Mouse (Mus musculus) forebrain, embryonic 15.5 days (tissue): ENCODE data around the gene Bpifb4. TPM values are rescaled to one million over a fixed set of nuclear protein-coding genes. Genes with fewer than 3 reads are reported as not detected.

Experiments used
- ATAC-seq: fragments of 200-750 bp; cut with Nextera tagmentation; replicated peaks from 2 replicates; pipeline ENCODE4 v1.8.0; 2017; ENCODE audit warnings: mild to moderate bottlenecking, moderate TSS enrichment, moderate library complexity
- H3K27ac ChIP-seq: fragments of 300-500 bp; sonication (generic); replicated peaks from 2 replicates; pipeline ENCODE4 v1.5.1; 2015; ENCODE audit warnings: mild to moderate bottlenecking, inconsistent platforms
- H3K27me3 ChIP-seq: fragments of 300-500 bp; sonication (generic); 2 replicates; pipeline ENCODE4 v1.6.1; 2015; ENCODE audit warnings: inconsistent platforms
- H3K36me3 ChIP-seq: fragments of 300-500 bp; sonication (generic); 2 replicates; pipeline ENCODE4 v1.6.1; 2015; ENCODE audit warnings: mild to moderate bottlenecking, inconsistent platforms
- H3K4me1 ChIP-seq: fragments of 300-500 bp; sonication (generic); 2 replicates; pipeline ENCODE4 v1.6.1; 2015; ENCODE audit warnings: inconsistent platforms
- H3K4me2 ChIP-seq: fragments of 300-500 bp; sonication (generic); replicated peaks from 2 replicates; pipeline ENCODE4 v1.6.1; 2015; ENCODE audit warnings: mild to moderate bottlenecking, inconsistent platforms
- H3K4me3 ChIP-seq: fragments of 300-500 bp; sonication (generic); 2 replicates; pipeline ENCODE4 v1.5.1; 2015; ENCODE audit warnings: mild to moderate bottlenecking, inconsistent platforms
- H3K9ac ChIP-seq: fragments of 300-500 bp; sonication (generic); replicated peaks from 2 replicates; pipeline ENCODE4 v1.6.1; 2015; ENCODE audit warnings: mild to moderate bottlenecking, inconsistent platforms
- H3K9me3 ChIP-seq: fragments of 300-500 bp; sonication (generic); 2 replicates; pipeline ENCODE4 v1.6.1; 2016; ENCODE audit warnings: inconsistent platforms
- WGBS: fragments of 180-500 bp; shearing (Covaris S2); methylation state at CpG from one replicate; pipeline ENCODE4 v1.1.7; 2015; ENCODE audit warnings: mixed read lengths; 5-methylcytosine and 5-hydroxymethylcytosine counted together
- polyA plus RNA-seq: library from polyadenylated mRNA; unstranded; fragments of >200 nt; fragmentation: Nextera tagmentation; extraction: Ambion mirVana; gene quantifications from 2 replicates; pipeline ENCODE4 v1.2.1, GENCODE M21; 2015

Gene Bpifb4
- polyA plus RNA-seq, 1 experiment from 2014 or later = not detected

DNA sequence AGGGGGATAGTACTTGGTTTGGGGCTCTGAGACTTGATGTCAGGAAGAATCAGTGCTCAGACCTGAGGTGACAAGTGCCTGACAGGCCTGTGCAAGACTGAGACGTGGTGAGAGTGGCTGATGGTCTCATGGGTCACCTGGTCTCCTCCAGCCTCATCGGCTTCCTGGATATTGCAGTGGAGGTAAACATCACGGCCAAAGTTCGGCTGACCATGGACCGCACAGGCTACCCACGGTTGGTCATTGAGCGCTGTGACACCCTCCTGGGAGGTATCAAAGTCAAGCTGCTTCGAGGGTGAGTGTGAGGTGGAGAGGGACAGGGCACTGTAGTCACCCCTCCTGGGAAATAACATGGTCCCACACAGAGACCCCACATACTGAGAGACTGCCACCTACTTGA lies 6.6 kb downstream of the Bpifb4 start:
- Histone ChIP-seq H3K4me1 (no peaks in the 10 kb centered on the region), H3K4me3 (no peak overlapping the region), H3K27me3 (no peaks in the 10 kb centered on the region), H3K4me2 (no peak overlapping the region), H3K9me3 (no peaks in the 10 kb centered on the region), H3K27ac (no peak overlapping the region), H3K36me3 (no peaks in the 10 kb centered on the region), H3K9ac (no peak overlapping the region)
- no peak for ATAC-seq
- 93% methylated on average over 8 of the region's 8 CpGs for WGBS

DNA sequence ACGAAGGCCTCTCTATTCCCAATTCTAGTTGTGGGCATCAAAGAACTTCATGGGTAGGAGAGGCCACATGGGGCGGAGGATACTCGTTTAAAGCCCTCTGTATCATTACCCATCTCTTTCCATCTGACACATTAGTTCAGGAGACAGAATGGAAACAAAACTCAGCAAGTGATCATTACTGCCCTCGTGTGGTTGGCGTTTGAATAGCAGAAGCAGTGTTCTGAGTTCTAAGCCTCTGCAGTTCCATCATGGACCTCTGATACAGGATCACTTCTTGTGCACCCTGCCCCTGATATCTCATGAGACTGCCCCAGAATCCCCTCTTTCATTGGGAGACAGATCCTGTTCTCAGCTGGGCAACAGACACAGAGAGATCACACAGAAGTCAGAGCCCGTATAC lies 14.9 kb downstream of the Bpifb4 start:
- Histone ChIP-seq H3K4me2 (no peak overlapping the region), H3K4me1 (no peaks in the 10 kb centered on the region), H3K27me3 (no peaks in the 10 kb centered on the region), H3K27ac (no peak overlapping the region), H3K36me3 (no peaks in the 10 kb centered on the region), H3K9me3 (no peaks in the 10 kb centered on the region), H3K9ac (no peak overlapping the region), H3K4me3 (no peak overlapping the region)
- WGBS = 28% methylated on average over 6 of the region's 6 CpGs
- no peak for ATAC-seq

DNA sequence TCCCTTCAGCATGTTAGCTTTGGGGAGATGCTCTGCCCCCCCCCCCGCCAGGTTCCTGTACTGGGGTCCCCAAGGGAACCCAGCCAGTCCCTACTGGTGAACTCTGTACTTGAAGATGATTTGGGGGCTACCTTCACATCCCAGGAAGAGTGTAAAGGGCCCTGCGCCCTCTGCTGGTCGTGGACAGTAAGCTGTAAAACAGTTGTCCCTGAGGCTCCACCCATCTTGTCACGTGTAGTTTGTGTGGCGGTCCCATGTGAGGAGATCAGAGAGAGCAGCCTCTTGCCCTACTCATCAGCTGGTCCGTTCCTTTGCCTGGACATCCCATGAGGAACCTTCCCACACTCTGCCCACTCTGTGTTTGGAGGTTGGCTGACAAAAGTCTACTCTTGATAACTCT lies 15.8 kb downstream of the Bpifb4 start:
- Histone ChIP-seq H3K4me2 (peak overlapping the region; percentile 28), H3K27ac (no peak overlapping the region), H3K4me1 (no peaks in the 10 kb centered on the region), H3K36me3 (no peaks in the 10 kb centered on the region), H3K9ac (no peak overlapping the region), H3K4me3 (no peak overlapping the region), H3K27me3 (no peaks in the 10 kb centered on the region), H3K9me3 (no peaks in the 10 kb centered on the region)
- ATAC-seq = no peak; the same call in 1 of the 2 replicates
- 3% methylated on average over 6 of the region's 6 CpGs for WGBS

DNA sequence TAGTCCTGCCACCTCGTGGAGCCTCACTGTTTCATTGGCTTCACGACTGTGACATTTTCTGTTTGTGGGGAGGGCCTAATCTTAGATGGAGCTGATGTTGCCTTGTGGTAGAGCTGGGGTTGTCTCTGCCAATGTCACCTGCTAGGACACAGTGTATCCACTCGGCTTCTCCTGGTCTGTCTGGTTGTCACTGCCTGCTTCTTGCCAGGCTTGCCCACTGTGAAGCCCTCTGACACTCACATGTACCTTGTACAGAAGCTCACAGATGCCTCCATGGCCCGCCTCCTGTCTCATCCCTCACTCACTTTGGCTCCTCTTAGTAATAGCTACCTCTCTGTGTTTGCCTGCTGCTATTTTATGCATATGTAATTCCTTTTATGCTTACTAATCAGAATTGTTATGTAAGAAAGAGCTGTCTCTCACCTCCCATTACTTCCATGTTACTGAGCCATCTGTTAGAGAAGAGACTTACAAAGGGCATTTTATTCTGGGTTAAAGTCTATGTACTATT lies 24.9 kb downstream of the Bpifb4 start:
- Histone ChIP-seq H3K36me3 (no peaks in the 10 kb centered on the region), H3K27ac (no peak overlapping the region), H3K9me3 (no peaks in the 10 kb centered on the region), H3K9ac (no peak overlapping the region), H3K4me3 (no peak overlapping the region), H3K4me2 (no peak overlapping the region), H3K4me1 (no peaks in the 10 kb centered on the region), H3K27me3 (no peaks in the 10 kb centered on the region)
- ATAC-seq = no peak; the same call in 1 of the 2 replicates
- WGBS = 67% methylated on average over 4 of the region's 4 CpGs

DNA sequence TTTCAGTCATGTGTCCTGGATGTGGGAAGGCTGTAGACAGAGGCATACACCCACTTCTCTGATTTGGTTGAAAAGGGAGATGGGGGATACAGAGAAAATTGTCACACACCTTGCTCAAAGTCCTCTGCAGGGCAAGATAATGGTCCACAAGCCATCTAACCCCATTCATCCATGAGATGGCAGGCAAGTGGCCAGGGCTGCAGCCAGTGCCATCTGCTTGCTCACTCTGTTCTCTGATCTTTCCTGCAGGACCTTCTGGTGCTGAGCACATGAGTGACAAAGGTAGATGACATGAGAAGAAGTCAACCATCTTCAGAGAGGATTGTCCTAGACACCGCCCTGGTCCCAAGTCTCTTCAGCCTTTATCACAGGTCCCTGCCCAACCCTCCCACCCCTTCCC lies 25.3 kb downstream of the Bpifb4 start:
- no peak for ATAC-seq
- Histone ChIP-seq H3K9me3 (no peaks in the 10 kb centered on the region), H3K4me2 (no peak overlapping the region), H3K4me3 (no peak overlapping the region), H3K27me3 (no peaks in the 10 kb centered on the region), H3K36me3 (no peaks in the 10 kb centered on the region), H3K9ac (no peak overlapping the region), H3K4me1 (no peaks in the 10 kb centered on the region), H3K27ac (no peak overlapping the region)
- WGBS = 92% methylated on average over 1 of the region's 1 CpGs

DNA sequence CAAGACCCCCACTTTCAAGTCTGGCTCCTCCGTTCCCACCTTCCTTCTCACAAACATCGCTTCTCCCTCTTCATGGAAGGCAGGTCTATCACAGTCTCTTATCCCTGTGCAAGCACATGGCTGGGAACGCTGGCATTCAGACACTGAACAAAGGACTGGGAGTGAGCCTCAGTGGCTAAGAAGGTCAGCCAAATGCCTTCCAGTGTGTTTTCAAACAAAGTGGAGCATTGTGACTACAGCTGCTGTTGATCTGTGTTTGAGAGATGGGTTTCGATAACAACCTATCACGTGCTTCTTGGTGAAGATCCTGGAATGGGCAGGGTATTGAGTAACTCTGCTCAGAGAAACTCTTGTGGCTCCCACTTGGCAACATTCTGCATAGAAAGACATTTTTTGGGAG lies 32.2 kb downstream of the Bpifb4 start:
- Histone ChIP-seq H3K4me1 (no peaks in the 10 kb centered on the region), H3K4me2 (no peak overlapping the region), H3K9ac (no peak overlapping the region), H3K27ac (no peak overlapping the region), H3K27me3 (no peaks in the 10 kb centered on the region), H3K9me3 (no peaks in the 10 kb centered on the region), H3K4me3 (no peak overlapping the region), H3K36me3 (no peaks in the 10 kb centered on the region)
- WGBS = 51% methylated on average over 5 of the region's 5 CpGs
- ATAC-seq = no peak

DNA sequence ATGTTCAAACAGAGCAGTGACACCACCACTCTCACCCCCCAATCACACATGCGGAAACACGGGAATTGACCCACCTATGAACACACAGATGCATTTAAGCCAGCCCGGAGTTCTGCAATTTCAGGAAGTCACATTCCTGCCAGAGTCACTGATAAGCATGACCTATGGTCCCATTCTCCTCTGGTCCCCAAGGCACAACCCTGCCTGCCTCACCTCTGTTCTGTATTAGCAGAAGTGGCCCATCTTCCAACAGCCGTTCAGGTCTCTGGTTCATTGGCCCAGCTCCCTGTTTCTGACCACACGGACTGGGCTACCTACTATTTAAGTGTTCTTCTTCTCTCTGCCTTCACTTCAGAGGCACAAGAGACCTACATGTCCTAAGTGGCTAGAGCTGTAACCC lies 36.6 kb downstream of the Bpifb4 start, which contains the start of gene Bpifa6:
Gene Bpifa6, plus strand, starts transcription at position 364 of the 400 bp plus-strand sequence.
- no peaks in the 10 kb centered on the region for H3K27me3 ChIP-seq
- no peak within 1 kb of the TSS for H3K4me3 ChIP-seq
- no peak for ATAC-seq
- H3K9ac ChIP-seq = no peak within 1 kb of the TSS
- H3K4me2 ChIP-seq = no peak within 1 kb of the TSS
- no peak within 1 kb of the TSS for H3K27ac ChIP-seq
- no peaks in the 10 kb centered on the region for H3K9me3 ChIP-seq
- no peaks in the 10 kb centered on the region for H3K36me3 ChIP-seq
- no peaks in the 10 kb centered on the region for H3K4me1 ChIP-seq
- WGBS = 94% methylated on average over 5 of the region's 5 CpGs

DNA sequence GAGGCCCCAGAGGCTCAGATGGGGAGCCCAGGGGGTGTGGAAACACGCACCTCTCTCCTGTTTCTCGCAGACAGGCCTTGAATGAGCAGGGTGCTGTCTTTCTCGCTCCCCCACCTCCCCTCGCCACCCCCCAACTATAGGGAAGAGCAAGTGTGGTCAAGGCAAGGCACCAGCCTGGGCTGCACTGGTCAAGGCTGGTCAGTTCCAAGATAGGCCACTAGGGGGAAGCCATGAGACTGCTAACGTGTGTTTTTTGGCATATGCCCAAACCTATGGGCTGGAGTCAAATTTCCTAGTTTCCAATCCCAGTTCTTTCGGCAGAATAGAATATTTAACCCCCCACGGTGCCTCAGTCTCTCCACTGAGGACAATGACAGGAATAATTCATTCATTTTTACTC lies 57.8 kb downstream of the Bpifb4 start:
- H3K9me3 ChIP-seq = no peaks in the 10 kb centered on the region

DNA sequence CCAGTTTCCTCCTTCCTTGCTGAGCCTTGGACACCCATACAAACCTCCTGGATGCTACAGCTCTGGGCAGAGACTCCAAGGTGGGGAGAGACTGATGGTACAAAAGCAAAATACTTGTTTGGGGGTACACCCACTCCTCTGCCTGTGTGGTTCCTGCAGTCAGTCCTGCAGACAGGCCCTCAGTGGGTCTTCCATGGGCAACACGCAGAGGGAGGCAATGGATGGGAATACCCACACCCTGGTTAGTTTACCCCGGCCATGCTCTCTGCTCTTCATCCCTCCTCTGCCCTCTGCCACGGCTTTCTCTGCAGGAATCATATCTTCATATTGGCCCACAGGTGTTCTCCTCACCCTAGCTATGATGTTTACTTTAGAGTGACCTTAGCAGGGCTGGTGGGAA lies 62.5 kb downstream of the Bpifb4 start:
- H3K9ac ChIP-seq = no peak overlapping the region
- H3K4me1 ChIP-seq = no peaks in the 10 kb centered on the region
- 88% methylated on average over 3 of the region's 3 CpGs for WGBS
- H3K4me3 ChIP-seq = no peak overlapping the region
- H3K27ac ChIP-seq = no peak overlapping the region
- H3K36me3 ChIP-seq = no peaks in the 10 kb centered on the region
- H3K4me2 ChIP-seq = no peak overlapping the region
- ATAC-seq = no peak
- H3K9me3 ChIP-seq = no peaks in the 10 kb centered on the region
- no peaks in the 10 kb centered on the region for H3K27me3 ChIP-seq

More for the DNA sequence above, 57.8 kb downstream of the Bpifb4 start:
- Histone ChIP-seq H3K27ac (no peak overlapping the region), H3K4me1 (no peaks in the 10 kb centered on the region), H3K4me3 (no peak overlapping the region), H3K27me3 (no peaks in the 10 kb centered on the region), H3K9ac (no peak overlapping the region), H3K36me3 (no peaks in the 10 kb centered on the region), H3K4me2 (no peak overlapping the region)
- ATAC-seq = no peak
- WGBS = 6% methylated on average over 7 of the region's 7 CpGs

DNA sequence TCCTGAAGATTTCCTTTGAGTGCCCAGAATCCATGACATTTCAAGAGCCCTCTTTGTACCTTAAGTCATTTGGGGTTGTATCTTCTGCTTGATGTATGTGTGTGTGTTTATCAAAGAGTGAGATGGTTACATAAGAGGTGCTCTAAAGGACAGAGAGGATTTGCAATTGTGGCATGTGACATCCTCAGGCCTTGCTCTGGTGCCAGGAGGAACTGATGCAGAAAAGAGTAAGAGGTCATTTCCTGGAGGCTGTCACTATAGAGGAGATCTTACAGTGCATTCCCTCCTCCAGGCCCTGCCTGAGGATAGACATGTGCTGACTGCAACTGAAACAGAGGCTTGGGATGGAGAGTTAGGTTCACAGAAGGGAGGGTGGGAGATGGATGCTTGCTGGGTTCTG lies 63.0 kb downstream of the Bpifb4 start:
- H3K36me3 ChIP-seq = no peaks in the 10 kb centered on the region
- no peak overlapping the region for H3K9ac ChIP-seq
- H3K4me1 ChIP-seq = no peaks in the 10 kb centered on the region
- no peak overlapping the region for H3K4me3 ChIP-seq
- no peak overlapping the region for H3K27ac ChIP-seq
- H3K4me2 ChIP-seq = no peak overlapping the region
- no peaks in the 10 kb centered on the region for H3K9me3 ChIP-seq
- no peaks in the 10 kb centered on the region for H3K27me3 ChIP-seq
- ATAC-seq = no peak

DNA sequence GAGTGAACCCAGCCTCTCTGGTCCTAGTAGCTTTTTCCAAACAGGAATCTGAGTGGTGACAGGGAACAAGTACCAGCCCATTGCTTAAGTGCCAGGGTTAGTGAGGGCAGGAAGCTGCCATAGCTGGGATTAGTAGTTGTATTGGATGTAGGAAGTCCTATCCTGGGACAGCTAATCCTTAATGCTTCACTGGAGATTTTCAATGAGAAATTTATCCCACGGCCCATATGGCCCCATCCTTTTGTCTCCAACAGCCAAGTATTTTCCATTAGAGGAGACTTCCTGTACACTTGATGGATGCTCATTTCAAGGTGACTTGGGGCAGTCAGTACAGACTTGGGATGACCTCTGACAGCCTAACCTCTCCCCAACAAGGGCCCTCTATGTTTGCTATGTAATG lies 66.4 kb downstream of the Bpifb4 start:
- 17% methylated on average over 1 of the region's 1 CpGs for whole genome bisulfite sequencing
- ATAC-seq = no peak
- H3K4me1 ChIP-seq = no peaks in the 10 kb centered on the region
- no peak overlapping the region for H3K9ac ChIP-seq
- H3K9me3 ChIP-seq = no peaks in the 10 kb centered on the region
- no peak overlapping the region for H3K4me2 ChIP-seq
- no peak overlapping the region for H3K4me3 ChIP-seq
- H3K27ac ChIP-seq = no peak overlapping the region
- no peaks in the 10 kb centered on the region for H3K36me3 ChIP-seq
- no peaks in the 10 kb centered on the region for H3K27me3 ChIP-seq

DNA sequence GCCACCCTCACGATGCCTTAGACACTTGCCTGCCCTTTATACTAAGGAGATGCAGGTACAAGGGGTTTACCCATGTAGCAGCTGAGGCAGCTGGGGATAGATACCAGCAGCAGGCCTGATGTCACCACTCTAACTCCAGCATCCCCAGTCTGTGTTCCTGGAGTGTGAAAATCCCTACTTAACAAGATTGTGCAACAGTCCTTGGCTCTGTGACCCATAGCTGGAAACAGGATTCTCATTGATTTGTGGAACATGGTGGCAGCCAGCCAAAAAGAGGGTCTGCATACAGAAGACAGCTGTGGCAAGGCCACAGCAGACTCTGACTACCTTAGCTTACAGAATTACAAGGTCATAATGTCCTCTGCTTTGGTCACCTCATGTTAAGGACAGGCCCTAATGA lies 67.1 kb downstream of the Bpifb4 start:
- Histone ChIP-seq H3K9ac (no peak overlapping the region), H3K27me3 (no peaks in the 10 kb centered on the region), H3K36me3 (no peaks in the 10 kb centered on the region), H3K4me3 (no peak overlapping the region), H3K9me3 (no peaks in the 10 kb centered on the region), H3K4me2 (no peak overlapping the region), H3K27ac (no peak overlapping the region), H3K4me1 (no peaks in the 10 kb centered on the region)
- no peak for ATAC-seq
- WGBS = 93% methylated on average over 1 of the region's 1 CpGs

DNA sequence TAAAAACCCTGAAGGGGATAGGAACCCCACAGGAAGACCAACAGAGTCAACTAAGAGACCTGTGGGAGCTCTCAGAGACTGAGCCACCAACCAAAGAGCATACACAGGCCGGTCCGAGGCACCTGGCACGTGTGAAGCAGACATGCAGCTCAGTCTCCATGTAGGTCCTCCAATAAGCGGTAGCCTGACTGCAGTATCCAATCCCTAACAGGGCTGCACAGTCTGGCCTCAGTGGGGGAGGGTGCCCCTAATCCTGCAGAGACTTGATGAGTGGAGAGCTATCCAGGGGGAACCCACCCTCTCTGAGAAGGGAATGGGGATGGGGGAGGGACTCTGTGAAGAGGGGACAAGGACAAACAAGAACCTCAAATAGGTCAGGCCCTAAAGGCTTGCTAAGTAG lies 67.7 kb downstream of the Bpifb4 start:
- WGBS = 89% methylated on average over 4 of the region's 4 CpGs

More for the DNA sequence above, 67.7 kb downstream of the Bpifb4 start:
- Histone ChIP-seq H3K27me3 (no peaks in the 10 kb centered on the region), H3K4me3 (no peak overlapping the region), H3K4me2 (no peak overlapping the region), H3K9ac (no peak overlapping the region), H3K27ac (no peak overlapping the region), H3K4me1 (no peaks in the 10 kb centered on the region), H3K9me3 (no peaks in the 10 kb centered on the region), H3K36me3 (no peaks in the 10 kb centered on the region)
- no peak for ATAC-seq
